ENCODE assay signal across 8 mouse cellular contexts in the genomic region with DNA sequence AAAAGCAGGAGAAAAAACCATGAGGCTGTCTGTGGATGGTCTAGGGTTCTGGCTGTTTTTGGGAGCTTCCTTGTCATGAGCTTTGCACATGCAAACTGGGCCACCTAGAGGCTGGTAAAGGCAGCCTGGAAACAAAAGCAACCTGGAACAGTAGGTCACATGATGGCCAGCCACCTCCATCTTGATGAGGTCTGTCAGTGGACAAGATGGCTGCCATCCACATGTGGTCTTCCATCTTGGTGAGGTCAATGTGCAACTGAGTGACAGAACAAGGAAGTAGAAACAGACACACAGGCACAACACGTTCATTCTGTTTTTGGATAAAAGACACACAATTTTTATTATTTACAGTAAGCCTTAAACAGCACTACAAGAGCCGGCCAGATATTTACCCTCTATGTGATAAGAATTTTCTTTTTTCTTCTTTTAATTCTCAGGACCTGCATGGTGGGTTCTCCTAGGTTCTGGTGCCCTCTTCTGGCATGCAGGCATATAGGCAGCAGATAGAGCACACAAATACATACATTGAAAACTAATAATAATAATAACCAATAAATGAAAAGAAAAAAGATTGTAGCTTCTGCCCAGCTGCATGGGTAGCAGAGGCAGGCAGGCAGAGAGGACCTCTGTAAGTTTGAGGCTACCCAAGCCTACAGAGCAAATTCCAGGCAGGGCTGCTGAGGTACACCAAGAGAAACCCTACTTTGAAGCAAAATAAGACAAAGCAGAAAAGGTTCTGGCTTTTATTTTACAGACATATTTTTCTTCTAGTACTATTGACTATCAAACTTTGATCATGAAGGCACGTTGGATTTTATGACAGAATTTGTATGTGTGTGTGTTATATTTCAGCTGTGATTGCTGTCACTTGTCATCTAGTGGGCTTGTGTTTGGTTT. TPM values are rescaled to one million over a fixed set of nuclear protein-coding genes. Genes with fewer than 3 reads are reported as not detected.
DNase-seq lines count a peak whose midpoint lies in the region; ATAC-seq and TF ChIP-seq lines count a peak whose summit lies in the region.

No protein-coding gene starts in this region.

- DNase-seq in CH12.LX (ENCODE audit: extremely low read depth): peak; percentile 99
- DNase-seq in adrenal gland, postnatal 14 days: peak; percentile 83
- DNase-seq in heart, postnatal 36 days: peak; percentile 34 to 36
- DNase-seq in layer of hippocampus, adult 11-12 months (ENCODE audit: low spot score): peak; percentile 65
- peak; percentile 71 for DNase-seq in thymus, adult 2 months

- peaks cover 5 to 16% of the 10 kb centered on the region in 2 experiments; a peak in 3 of 4 replicates for H3K4me1 ChIP-seq in CH12.LX (ENCODE audit: control insufficient read depth in 1 of 2, insufficient read depth in 2 of 2)
- no peaks in the 10 kb centered on the region; the same call in 1 of the 2 replicates for H3K4me1 ChIP-seq in lung, embryonic 15.5 days
- no peaks in the 10 kb centered on the region for H3K4me1 ChIP-seq in thymus, adult 2 months (replicated peaks; ENCODE audit: control insufficient read depth, insufficient read depth, low read length)

- no peaks in the 10 kb centered on the region for H3K9me3 ChIP-seq in CH12.LX (replicated peaks; ENCODE audit: low read length)
- no peaks in the 10 kb centered on the region for H3K9me3 ChIP-seq in lung, embryonic 15.5 days

- intact Hi-C loops in heart, postnatal 36 days (cut with DNase I): loop anchor here (2.0 kb wide), 1 partner anchor 67 kb away; no protein-coding TSS in a partner anchor

- no peak overlapping the region for H3K27ac ChIP-seq in CH12.LX (ENCODE audit: insufficient read depth, low read depth)
- no peak overlapping the region for H3K27ac ChIP-seq in lung, embryonic 15.5 days
- H3K27ac ChIP-seq in thymus, adult 2 months (ENCODE audit: control insufficient read depth, insufficient read depth, low read length): no peak overlapping the region

- WGBS in lung, embryonic 15.5 days: 10% methylated on average over 3 of the region's 3 CpGs
- 5% methylated on average over 3 of the region's 3 CpGs for WGBS in thymus, adult 2 months

- no peaks in the 10 kb centered on the region for H3K36me3 ChIP-seq in CH12.LX (replicated peaks in 1 of 2; ENCODE audit: control insufficient read depth in 1 of 2, insufficient read depth in 1 of 2, low read length in 1 of 2)
- no peaks in the 10 kb centered on the region for H3K36me3 ChIP-seq in lung, embryonic 15.5 days
- H3K36me3 ChIP-seq in thymus, adult 2 months (ENCODE audit: control insufficient read depth, insufficient read depth, low read length): no peaks in the 10 kb centered on the region

- no peaks in the 10 kb centered on the region for H3K79me2 ChIP-seq in CH12.LX (replicated peaks; ENCODE audit: control insufficient read depth, extremely low read depth, insufficient read depth, poor library complexity, severe bottlenecking)

- peak; percentile 91 for TF ChIP-seq RAD21 in CH12.LX (IDR thresholded peaks at IDR 0.05; ENCODE audit: low read depth, low read length)

- H3K4me3 ChIP-seq in CH12.LX (replicated peaks in 1 of 3; ENCODE audit: low read depth in 2 of 3, low read length in 2 of 3, poor library complexity in 1 of 3): peak overlapping the region in 2 of 3 experiments; percentile 44 to 54
- H3K4me3 ChIP-seq in lung, embryonic 15.5 days: no peak overlapping the region
- H3K4me3 ChIP-seq in thymus, adult 2 months (ENCODE audit: control insufficient read depth, insufficient read depth, low read length): no peak overlapping the region

- no peak for TF ChIP-seq EP300 in CH12.LX (IDR thresholded peaks at IDR 0.05; ENCODE audit: low read length)

- in situ Hi-C loops in CH12.LX (cut with MboI; ENCODE audit: low pct_ligation_motif_present, low pct_unique_long_range_greater_than_20kb, low sequenced_read_pairs): loop anchor here (5.0 kb wide), 1 partner anchor 68 kb away; no protein-coding TSS in a partner anchor

- H3K4me2 ChIP-seq in CH12.LX (ENCODE audit: insufficient read depth, low read depth, poor library complexity, severe bottlenecking): no peak overlapping the region; the same call in 1 of the 2 replicates
- 0 out of 2 replicates have a peak overlapping the region, but pooled peaks have one; percentile 13 for H3K4me2 ChIP-seq in lung, embryonic 15.5 days

- TF ChIP-seq POLR2A in CH12.LX (IDR thresholded peaks at IDR 0.05; ENCODE audit: low read depth, low read length): no peak
- no peak for TF ChIP-seq POLR2A in thymus, adult 2 months (IDR thresholded peaks at IDR 0.05; ENCODE audit: control insufficient read depth, extremely low read depth, insufficient read depth, low read length, poor library complexity)

- peak; percentile 47 to 93 for TF ChIP-seq CTCF in CH12.LX (conservative IDR thresholded peaks at IDR 0.05 in 1 of 2, IDR thresholded peaks at IDR 0.05 in 1 of 2; ENCODE audit: low read depth in 2 of 2, low read length in 2 of 2)
- no peak for TF ChIP-seq CTCF in thymus, adult 2 months (IDR thresholded peaks at IDR 0.05; ENCODE audit: borderline replicate concordance, control insufficient read depth, extremely low read depth, insufficient read depth, low read length, poor library complexity)

- peak overlapping the region; percentile 65 for H3K9ac ChIP-seq in CH12.LX (ENCODE audit: insufficient read depth, low read depth)
- H3K9ac ChIP-seq in lung, embryonic 15.5 days: no peak overlapping the region

- H3K27me3 ChIP-seq in CH12.LX (replicated peaks): no peaks in the 10 kb centered on the region
- H3K27me3 ChIP-seq in lung, embryonic 15.5 days: no peaks in the 10 kb centered on the region
- H3K27me3 ChIP-seq in thymus, adult 2 months (ENCODE audit: control insufficient read depth, insufficient read depth, low read length): no peaks in the 10 kb centered on the region

- peak; percentile 64 for ATAC-seq in erythroblast, adult 5-6 weeks (replicated peaks; ENCODE audit: low FRiP score, poor library complexity, severe bottlenecking)
- no peak; the same call in 1 of the 2 replicates for ATAC-seq in lung, embryonic 15.5 days (ENCODE audit: borderline replicate concordance, extremely low read depth, low FRiP score, low TSS enrichment)
- peak; percentile 83 for ATAC-seq in neutrophil, adult 5-6 weeks (ENCODE audit: extremely low read depth, insufficient number of reproducible peaks, low FRiP score, poor library complexity, severe bottlenecking)

- dilution Hi-C loops in CH12.LX (cut with MboI; ENCODE audit: extremely low pct_ligation_motif_present, extremely low pct_unique_long_range_greater_than_20kb, low sequenced_read_pairs): no loop called here

TF ChIP-seq in CH12.LX, 34 proteins besides CTCF, POLR2A, EP300 and RAD21 (continues in another document):
- 0 out of 2 replicates have a peak, but pooled peaks have one; percentile 59 for TF ChIP-seq CHD1 (IDR thresholded peaks at IDR 0.05; ENCODE audit: low read depth, low read length)
- TF ChIP-seq USF1 (IDR thresholded peaks at IDR 0.05; ENCODE audit: low read depth, low read length): peak; percentile 96
- peak; percentile 61; the same call in 1 of the 2 replicates for TF ChIP-seq BHLHE40 (IDR thresholded peaks at IDR 0.05; ENCODE audit: low read depth, low read length)
- TF ChIP-seq TCF12 (IDR thresholded peaks at IDR 0.05; ENCODE audit: low read depth, low read length): no peak; the same call in 1 of the 2 replicates
- no peak for TF ChIP-seq JUN (IDR thresholded peaks at IDR 0.05; ENCODE audit: insufficient read depth, low read depth, low read length)
- TF ChIP-seq MAFK (IDR thresholded peaks at IDR 0.05; ENCODE audit: insufficient replicate concordance, low read length): no peak
- TF ChIP-seq CHD2 (IDR thresholded peaks at IDR 0.05; ENCODE audit: low read length): no peak
- peak; percentile 88 for TF ChIP-seq SIN3A (IDR thresholded peaks at IDR 0.05; ENCODE audit: low read length)
- TF ChIP-seq JUND (conservative IDR thresholded peaks at IDR 0.05; ENCODE audit: low read depth, low read length): peak; percentile 42; the same call in 1 of the 2 replicates
- peak; percentile 94 for TF ChIP-seq ELF1 (IDR thresholded peaks at IDR 0.05; ENCODE audit: low read depth, low read length)
- no peak for TF ChIP-seq ZMIZ1 (IDR thresholded peaks at IDR 0.05; ENCODE audit: low read depth, low read length)
- TF ChIP-seq NRF1 (IDR thresholded peaks at IDR 0.05; ENCODE audit: low read depth, low read length): peak; percentile 90
- no peak for TF ChIP-seq ETS1 (conservative IDR thresholded peaks at IDR 0.05; ENCODE audit: low read depth, low read length)
- peak; percentile 96 for TF ChIP-seq MYC (IDR thresholded peaks at IDR 0.05; ENCODE audit: low read depth, low read length)
- no peak for TF ChIP-seq E2F4 (IDR thresholded peaks at IDR 0.05; ENCODE audit: insufficient replicate concordance, low read depth, low read length)
- peak; percentile 97 for TF ChIP-seq USF2 (conservative IDR thresholded peaks at IDR 0.05; ENCODE audit: low read depth, low read length)
- TF ChIP-seq ZNF384 (IDR thresholded peaks at IDR 0.05; ENCODE audit: low read depth, low read length): no peak
- TF ChIP-seq RCOR1 (conservative IDR thresholded peaks at IDR 0.05; ENCODE audit: low read depth, low read length): peak; percentile 100
- TF ChIP-seq MXI1 (IDR thresholded peaks at IDR 0.05; ENCODE audit: low read depth, low read length): peak; percentile 47

RNA-seq across cellular contexts. Expression of a gene that starts 31.3 kb away (rescaled TPM):
- total RNA-seq in CH12.LX (2012; rRNA removed) (15.0 TPM in 1 of 2 replicates, not detected in the other), CH12.LX (2014; rRNA removed) (not detected in 2 replicates)
- polyA plus RNA-seq in CH12.LX (2012; ENCODE audit: insufficient read length, low read depth): 1.9 and 3.0 TPM in 2 replicates
- total RNA-seq in adrenal gland, postnatal 14 days (2021): not detected in 2 replicates
- not detected in 2 replicates for total RNA-seq in erythroblast, adult 5-6 weeks (2015; ENCODE audit: low replicate concordance)
- total RNA-seq in erythroblast, adult 5-6 weeks (2017; ENCODE audit: low replicate concordance): not detected in 2 replicates
- total RNA-seq in heart, postnatal 36 days (2021): not detected
- polyA plus RNA-seq in lung, embryonic 15.5 days (2015; fragmentation: Nextera tagmentation; extraction: Ambion mirVana): not detected in 2 replicates
- not detected in 2 replicates for total RNA-seq in neutrophil, adult 5-6 weeks (2017)
- not detected in 2 replicates for polyA plus RNA-seq in thymus, adult 2 months (2012; rRNA removed)

RNA-seq across cellular contexts. Expression of a gene that starts 37.4 kb away (rescaled TPM):
- total RNA-seq in CH12.LX (2012; rRNA removed): 3.9 and 4.3 TPM in 2 replicates
- 2.3 and 2.9 TPM in 2 replicates for total RNA-seq in CH12.LX (2014; rRNA removed)
- polyA plus RNA-seq in CH12.LX (2012; ENCODE audit: insufficient read length, low read depth): 6.6 and 10.4 TPM in 2 replicates
- 17.8 and 21.0 TPM in 2 replicates for total RNA-seq in adrenal gland, postnatal 14 days (2021)
- total RNA-seq in erythroblast, adult 5-6 weeks (2015; ENCODE audit: low replicate concordance): 39.8 and 49.9 TPM in 2 replicates
- 16.9 and 22.8 TPM in 2 replicates for total RNA-seq in erythroblast, adult 5-6 weeks (2017; ENCODE audit: low replicate concordance)
- total RNA-seq in heart, postnatal 36 days (2021): 1 to 10 TPM; 6.7 to 8.1 TPM
- 26.8 and 32.5 TPM in 2 replicates for polyA plus RNA-seq in lung, embryonic 15.5 days (2015; fragmentation: Nextera tagmentation; extraction: Ambion mirVana)
- 168 and 172 TPM in 2 replicates for total RNA-seq in neutrophil, adult 5-6 weeks (2017)
- polyA plus RNA-seq in thymus, adult 2 months (2012; rRNA removed): 211 and 216 TPM in 2 replicates

Comparison
In these comparisons a context has a peak if more than half of its experiments do, and no peak if none do; other contexts are left out.
1. DNase-seq: peak in every context shown above with its lines; median percentile 99 in CH12.LX; 83 in adrenal gland, postnatal 14 days; 71 in thymus, adult 2 months; 65 in layer of hippocampus, adult 11-12 months; 35 in heart, postnatal 36 days.
2. H3K4me3 ChIP-seq: peak in CH12.LX (2 of 3); none in lung, embryonic 15.5 days (single experiment) and thymus, adult 2 months (single experiment).